Mouse (Mus musculus) hindbrain, embryonic 10.5 days (tissue): Measurements from ENCODE around the gene Susd6. TPM values are rescaled to one million over a fixed set of nuclear protein-coding genes. Genes with fewer than 3 reads are reported as not detected.
"Not testable (repeated sequence)": the region's sequence is repeated elsewhere in the genome, so short reads cannot be mapped to it uniquely, and the experiment has no call there.

Source experiments
- DNase-seq: peaks from one replicate; pipeline ENCODE4 v3.0.0-alpha.2; 2017; ENCODE audit warnings: low spot score
- H3K27ac ChIP-seq: fragments of 300-500 bp; sonication (generic); 2 replicates; pipeline ENCODE4 v1.5.1; 2016; ENCODE audit warnings: mild to moderate bottlenecking, moderate library complexity
- H3K27me3 ChIP-seq: fragments of 300-500 bp; sonication (generic); 2 replicates; pipeline ENCODE4 v1.6.1; 2016; ENCODE audit warnings: mild to moderate bottlenecking; ENCODE audit not compliant: poor library complexity, insufficient read depth, severe bottlenecking
- H3K36me3 ChIP-seq: fragments of 300-500 bp; sonication (generic); 2 replicates; pipeline ENCODE4 v1.6.1; 2016; ENCODE audit warnings: mild to moderate bottlenecking, moderate library complexity
- H3K4me1 ChIP-seq: fragments of 300-500 bp; sonication (generic); replicated peaks from 2 replicates; pipeline ENCODE4 v1.6.1; 2016; ENCODE audit warnings: mild to moderate bottlenecking
- H3K4me3 ChIP-seq: fragments of 300-500 bp; sonication (generic); 2 replicates; pipeline ENCODE4 v1.5.1; 2016; ENCODE audit warnings: mild to moderate bottlenecking, moderate library complexity
- H3K9me3 ChIP-seq: fragments of 300-500 bp; sonication (generic); 2 replicates; pipeline ENCODE4 v1.6.1; 2016; ENCODE audit warnings: mild to moderate bottlenecking, moderate library complexity
- WGBS: fragments of 180-500 bp; shearing (Covaris S2); methylation state at CpG from one replicate; pipeline ENCODE4 v1.1.7; 2016; 5-methylcytosine and 5-hydroxymethylcytosine counted together
- polyA plus RNA-seq: library from polyadenylated mRNA; unstranded; fragments of >200 nt; fragmentation: Nextera tagmentation; extraction: Ambion mirVana; gene quantifications from 2 replicates; pipeline ENCODE4 v1.2.1, GENCODE M21; 2016

Susd6 gene
- polyA plus RNA-seq, 1 experiment from 2014 or later, result 15.9 TPM

GRCm38 (mm10) chr12:80789276-80789675 is 1.0 kb upstream of the Susd6 start:
- H3K9me3 ChIP-seq, H3K27me3 ChIP-seq, DNase-seq, H3K27ac ChIP-seq, H3K36me3 ChIP-seq, H3K4me3 ChIP-seq: not testable (repeated sequence)
- WGBS, result 85% methylated on average over 4 of the region's 4 CpGs
- peaks cover 33% of the 10 kb centered on the region for H3K4me1 ChIP-seq

DNA sequence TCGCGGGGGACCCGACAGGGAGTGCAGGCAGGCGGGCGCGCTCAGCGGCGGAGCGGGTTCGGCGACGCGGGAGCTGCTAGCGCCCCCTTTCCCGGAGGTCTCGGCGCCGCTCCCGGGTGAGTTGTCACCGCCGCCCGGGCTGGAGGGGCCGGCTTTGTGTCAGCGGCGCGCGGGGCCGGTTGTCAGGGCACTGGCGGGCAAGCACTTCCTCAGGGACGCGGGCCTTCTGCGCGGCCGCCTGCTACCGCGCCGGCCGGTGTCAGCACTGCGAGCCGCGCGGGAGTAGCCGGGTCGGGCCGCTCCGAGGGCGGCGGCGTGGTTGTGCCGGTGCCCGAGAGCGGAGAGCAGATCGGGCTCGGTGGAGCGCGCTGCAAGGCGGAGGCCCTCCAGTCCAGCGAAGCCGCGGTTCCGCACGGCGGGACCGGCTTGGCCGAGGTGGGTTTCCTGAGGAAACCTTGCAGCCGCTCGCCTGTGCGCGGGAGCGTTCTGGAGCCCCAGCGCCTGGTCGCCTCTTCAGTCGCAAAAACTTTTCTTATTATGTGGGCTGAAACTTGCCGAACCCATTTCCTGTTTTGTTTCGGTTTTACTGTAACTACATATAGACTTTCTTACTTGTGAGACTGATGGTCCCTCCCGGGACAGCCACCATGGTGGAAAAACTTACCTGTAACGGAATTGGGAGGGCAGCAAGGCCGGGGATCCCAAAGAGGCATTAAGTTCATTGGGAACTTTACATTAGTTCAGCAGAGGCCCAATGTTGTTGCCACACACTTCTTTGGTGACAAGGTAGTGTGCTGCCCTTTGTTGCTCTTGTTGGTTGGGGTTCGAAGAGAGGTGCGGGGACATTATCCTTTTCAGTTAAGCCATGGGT is 625 bp downstream of the Susd6 start:
- Histone ChIP-seq H3K4me3 (peak overlapping the region; percentile 95), H3K36me3 (peaks cover 7% of the 10 kb centered on the region; the same call in 1 of the 2 replicates), H3K27me3 (peaks cover under 1% of the 10 kb centered on the region; the same call in 1 of the 2 replicates), H3K9me3 (no peaks in the 10 kb centered on the region), H3K4me1 (peaks cover 40% of the 10 kb centered on the region), H3K27ac (peak overlapping the region; percentile 97)
- no peak for DNase-seq
- WGBS, result under 1% methylated on average over 80 of the region's 80 CpGs

GRCm38 (mm10) chr12:80791571-80792444 is 1.5 kb downstream of the Susd6 start:
- Histone ChIP-seq H3K27ac (peak overlapping the region; percentile 97), H3K4me3 (peak overlapping the region; percentile 95), H3K27me3 (no peaks in the 10 kb centered on the region; the same call in 1 of the 2 replicates), H3K36me3 (peaks cover 7% of the 10 kb centered on the region; the same call in 1 of the 2 replicates), H3K4me1 (peaks cover 40% of the 10 kb centered on the region), H3K9me3 (no peaks in the 10 kb centered on the region)
- WGBS, result 50% methylated on average over 6 of the region's 6 CpGs
- peak; percentile 25 for DNase-seq

- no peak for DNase-seq
- 83% methylated on average over 5 of the region's 5 CpGs for WGBS
- Histone ChIP-seq H3K9me3 (no peaks in the 10 kb centered on the region), H3K36me3 (peaks cover 7% of the 10 kb centered on the region; the same call in 1 of the 2 replicates), H3K4me3 (no peak overlapping the region), H3K27me3 (no peaks in the 10 kb centered on the region; the same call in 1 of the 2 replicates), H3K4me1 (peaks cover 40% of the 10 kb centered on the region), H3K27ac (no peak overlapping the region)
Observed at GRCm38 (mm10) chr12:80792867-80793266, 2.6 kb downstream of the Susd6 start.

GRCm38 (mm10) chr12:80793535-80793934 is 3.2 kb downstream of the Susd6 start:
- WGBS, result 93% methylated on average over 1 of the region's 1 CpGs
- Histone ChIP-seq H3K27me3 (no peaks in the 10 kb centered on the region), H3K4me1 (peaks cover 40% of the 10 kb centered on the region), H3K9me3 (no peaks in the 10 kb centered on the region), H3K36me3 (peaks cover 7% of the 10 kb centered on the region; the same call in 1 of the 2 replicates), H3K27ac (no peak overlapping the region), H3K4me3 (no peak overlapping the region)
- no peak for DNase-seq

- no peak overlapping the region for H3K4me3 ChIP-seq
- H3K27me3 ChIP-seq, result no peaks in the 10 kb centered on the region
- 90% methylated on average over 4 of the region's 4 CpGs for WGBS
- H3K4me1 ChIP-seq, result peaks cover 40% of the 10 kb centered on the region
- DNase-seq, result no peak
- H3K27ac ChIP-seq, result no peak overlapping the region
- H3K36me3 ChIP-seq, result peaks cover 7% of the 10 kb centered on the region; the same call in 1 of the 2 replicates
- H3K9me3 ChIP-seq, result no peaks in the 10 kb centered on the region
Observed at GRCm38 (mm10) chr12:80794522-80794921, 4.2 kb downstream of the Susd6 start.

- peaks cover 7% of the 10 kb centered on the region; the same call in 1 of the 2 replicates for H3K36me3 ChIP-seq
- WGBS, result 70% methylated on average over 2 of the region's 2 CpGs
Observed at GRCm38 (mm10) chr12:80794935-80795785, 4.8 kb downstream of the Susd6 start.

GRCm38 (mm10) chr12:80798271-80798670 is 8.0 kb downstream of the Susd6 start:
- Histone ChIP-seq H3K27me3 (no peaks in the 10 kb centered on the region), H3K4me1 (peaks cover 12% of the 10 kb centered on the region), H3K27ac (no peak overlapping the region), H3K4me3 (no peak overlapping the region), H3K9me3 (no peaks in the 10 kb centered on the region), H3K36me3 (peaks cover 7% of the 10 kb centered on the region; the same call in 1 of the 2 replicates)
- DNase-seq, result no peak

More at GRCm38 (mm10) chr12:80794935-80795785, 4.8 kb downstream of the Susd6 start:
- Histone ChIP-seq H3K9me3 (no peaks in the 10 kb centered on the region), H3K27me3 (no peaks in the 10 kb centered on the region), H3K4me3 (no peak overlapping the region), H3K4me1 (peaks cover 33% of the 10 kb centered on the region), H3K27ac (no peak overlapping the region)
- DNase-seq, result no peak

GRCm38 (mm10) chr12:80800156-80800555 is 9.8 kb downstream of the Susd6 start:
- WGBS, result 96% methylated on average over 3 of the region's 3 CpGs
- no peaks in the 10 kb centered on the region for H3K27me3 ChIP-seq
- H3K27ac ChIP-seq, result no peak overlapping the region
- H3K4me1 ChIP-seq, result peaks cover 10% of the 10 kb centered on the region
- no peaks in the 10 kb centered on the region for H3K9me3 ChIP-seq
- H3K4me3 ChIP-seq, result no peak overlapping the region
- DNase-seq, result no peak
- H3K36me3 ChIP-seq, result no peaks in the 10 kb centered on the region

DNA sequence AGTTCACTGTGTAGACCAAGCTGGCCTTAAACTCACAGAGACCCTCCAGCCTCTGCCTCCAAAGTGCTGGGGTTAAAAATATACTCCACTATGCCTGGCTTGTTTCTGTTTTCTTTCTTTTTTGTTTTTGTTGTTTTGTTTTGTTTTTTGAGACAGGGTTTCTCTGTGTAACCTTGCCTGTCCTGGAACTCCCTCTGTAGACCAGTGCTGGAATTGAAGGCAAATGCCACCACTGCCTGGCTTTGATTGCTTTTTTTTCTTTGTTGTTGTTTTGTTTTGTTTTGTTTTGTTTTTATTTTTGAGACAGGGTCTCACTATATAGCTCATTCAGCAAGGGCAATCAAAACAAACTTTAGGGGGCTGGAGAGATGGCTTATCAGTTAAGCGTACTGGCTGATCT is 11.1 kb downstream of the Susd6 start:
- WGBS, result 97% methylated on average over 1 of the region's 1 CpGs
- Histone ChIP-seq H3K36me3 (no peaks in the 10 kb centered on the region), H3K9me3 (no peaks in the 10 kb centered on the region), H3K4me1 (peaks cover 6% of the 10 kb centered on the region; the same call in 1 of the 2 replicates), H3K4me3 (no peak overlapping the region), H3K27ac (no peak overlapping the region), H3K27me3 (no peaks in the 10 kb centered on the region)
- no peak for DNase-seq

- no peak overlapping the region for H3K27ac ChIP-seq
- peaks cover 24% of the 10 kb centered on the region for H3K4me1 ChIP-seq
- H3K4me3 ChIP-seq, result no peak overlapping the region
- no peaks in the 10 kb centered on the region for H3K9me3 ChIP-seq
- H3K27me3 ChIP-seq, result no peaks in the 10 kb centered on the region
- H3K36me3 ChIP-seq, result no peaks in the 10 kb centered on the region
- no peak for DNase-seq
- WGBS, result 77% methylated on average over 3 of the region's 3 CpGs
Observed at GRCm38 (mm10) chr12:80803924-80804323, 13.6 kb downstream of the Susd6 start.

GRCm38 (mm10) chr12:80804861-80805428 is 14.6 kb downstream of the Susd6 start:
- Histone ChIP-seq H3K27me3 (no peaks in the 10 kb centered on the region), H3K9me3 (no peaks in the 10 kb centered on the region), H3K4me1 (peaks cover 27% of the 10 kb centered on the region), H3K27ac (no peak overlapping the region), H3K4me3 (no peak overlapping the region), H3K36me3 (no peaks in the 10 kb centered on the region)
- WGBS, result 94% methylated on average over 6 of the region's 6 CpGs
- DNase-seq, result no peak
